Mouse (Mus musculus) liver, adult (tissue): Measurements from ENCODE around the gene Olfr1277.

Source experiments
- GATA4 ChIP-seq: IDR thresholded peaks from 2 replicates; pipeline ENCODE4 v1.6.1; 2014; ENCODE audit warnings: mild to moderate bottlenecking, low read length; ENCODE audit not compliant: insufficient replicate concordance

The Olfr1277 gene

GRCm38 (mm10) chr2:111274006-111274405 lies at the start of gene Olfr1277:
TSS of gene Olfr1277 (minus strand) at chr2:111274106.
- no peak for TF ChIP-seq GATA4

- TF ChIP-seq GATA4 = no peak
Observed at GRCm38 (mm10) chr2:111313717-111314116, 39.8 kb upstream of the Olfr1277 start, which contains the start of gene Olfr1280. TSS of gene Olfr1280 (plus strand) at chr2:111314017.

GRCm38 (mm10) chr2:111300374-111300773 lies 26.5 kb upstream of the Olfr1277 start, which contains the start of gene Olfr1279:
TSS of gene Olfr1279 (plus strand) at chr2:111300635.
- no peak for TF ChIP-seq GATA4

- TF ChIP-seq GATA4 = no peak
Observed at GRCm38 (mm10) chr2:111298541-111298940, 24.6 kb upstream of the Olfr1277 start.

GRCm38 (mm10) chr2:111289836-111290235 lies 15.9 kb upstream of the Olfr1277 start, which contains the start of gene Olfr1278:
TSS of gene Olfr1278 (plus strand) at chr2:111290136.
- no peak for TF ChIP-seq GATA4

GRCm38 (mm10) chr2:111254216-111254615 lies 19.7 kb downstream of the Olfr1277 start, which contains the start of gene Olfr1276:
TSS of gene Olfr1276 (plus strand) at chr2:111254516.
- no peak for TF ChIP-seq GATA4

- TF ChIP-seq GATA4 = no peak
Observed at GRCm38 (mm10) chr2:111235186-111235585, 38.7 kb downstream of the Olfr1277 start, which contains the start of gene Olfr1275. TSS of gene Olfr1275 (minus strand) at chr2:111235286.

- no peak for TF ChIP-seq GATA4
Observed at GRCm38 (mm10) chr2:111229502-111229901, 44.4 kb downstream of the Olfr1277 start, which contains the start of gene 4930430A15Rik. TSS of gene 4930430A15Rik (minus strand) at chr2:111229602.
